Mouse (Mus musculus): ENCODE measurements around the gene Arid2. TPM values are rescaled to one million over a fixed set of nuclear protein-coding genes. Genes with fewer than 3 reads are reported as not detected.
"Not testable (repeated sequence)": the region's sequence is repeated elsewhere in the genome, so short reads cannot be mapped to it uniquely, and the experiment has no call there.

Arid2 gene
- 25.9 and 29.5 TPM in 2 replicates for polyA plus RNA-seq (2015; fragmentation: Nextera tagmentation; extraction: Ambion mirVana)

DNA sequence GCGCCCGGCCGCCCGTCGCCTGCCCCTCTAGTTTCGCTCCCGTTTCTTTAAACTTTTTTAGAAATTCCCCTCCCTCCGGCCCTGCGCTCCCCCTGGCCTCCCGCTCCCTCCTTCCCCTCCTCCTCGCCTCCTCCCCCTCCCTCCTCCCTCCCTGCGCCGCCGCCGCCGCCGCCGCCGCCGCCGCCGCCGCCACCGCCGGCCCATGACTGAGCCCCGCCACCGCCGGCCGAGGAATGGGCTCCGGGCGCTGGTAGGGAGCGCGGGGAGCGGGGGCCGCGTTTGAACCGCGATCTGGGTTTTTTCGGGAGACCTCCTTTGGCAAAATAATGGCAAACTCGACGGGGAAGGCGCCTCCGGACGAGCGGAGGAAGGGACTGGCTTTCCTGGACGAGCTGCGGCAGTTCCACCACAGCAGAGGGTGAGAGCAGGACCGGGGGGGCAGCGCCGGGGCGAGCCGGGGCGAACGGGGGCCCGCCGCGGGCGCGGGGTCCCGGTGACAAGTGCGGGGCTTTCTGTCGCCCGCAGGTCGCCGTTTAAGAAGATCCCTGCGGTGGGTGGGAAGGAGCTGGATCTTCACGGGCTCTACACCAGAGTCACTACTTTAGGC, at the start of gene Arid2:
TSS of gene Arid2 (plus strand) at position 150 of the 607 bp plus-strand sequence.
- peak within 1 kb of the TSS; percentile 99 for H3K9ac ChIP-seq
- 0% methylated on average over 45 of the region's 67 CpGs for WGBS

DNA sequence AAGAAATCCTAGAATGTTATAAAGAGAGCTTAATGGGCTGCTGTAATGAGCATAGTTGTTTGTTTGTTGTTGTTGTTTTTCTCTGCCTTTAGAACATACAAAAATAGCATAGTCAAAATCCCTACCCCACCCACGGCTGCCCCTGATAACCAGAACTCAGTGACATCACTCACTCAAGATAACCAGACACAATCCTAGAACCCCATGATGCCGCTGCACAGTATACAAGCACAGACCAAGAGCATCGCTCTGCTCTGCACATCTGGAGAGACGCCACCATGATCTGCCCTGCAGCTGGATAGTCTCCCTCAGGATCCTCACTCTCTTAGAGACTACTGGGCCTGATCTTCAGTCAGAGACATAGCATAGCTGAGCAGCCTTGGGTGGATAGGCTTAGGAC, 49.2 kb upstream of the Arid2 start:
- Histone ChIP-seq H3K9me3 (no peaks in the 10 kb centered on the region), H3K4me1 (no peaks in the 10 kb centered on the region), H3K9ac (no peak overlapping the region), H3K27ac (no peak overlapping the region), H3K36me3 (no peaks in the 10 kb centered on the region), H3K4me3 (no peak overlapping the region), H3K27me3 (no peaks in the 10 kb centered on the region), H3K4me2 (no peak overlapping the region)
- ATAC-seq (ENCODE audit: insufficient number of reproducible peaks, insufficient read depth, low FRiP score, low TSS enrichment, low read depth), result 0 out of 2 replicates have a peak, but pooled peaks have one; percentile 20
- WGBS, result 94% methylated on average over 4 of the region's 4 CpGs

More for the DNA sequence above, at the start of gene Arid2:
- peak within 1 kb of the TSS; percentile 87 for H3K4me3 ChIP-seq
- peak within 1 kb of the TSS; percentile 100 for H3K27ac ChIP-seq
- 0 out of 2 replicates have a peak, but pooled peaks cover 3% of the 10 kb centered on the region for H3K36me3 ChIP-seq
- 0 out of 2 replicates have a peak, but pooled peaks have one; percentile 5 for ATAC-seq (ENCODE audit: insufficient number of reproducible peaks, insufficient read depth, low FRiP score, low TSS enrichment, low read depth)
- H3K4me2 ChIP-seq, result peak within 1 kb of the TSS; percentile 87
- no peaks in the 10 kb centered on the region for H3K9me3 ChIP-seq
- H3K4me1 ChIP-seq, result peaks cover 25% of the 10 kb centered on the region
- H3K27me3 ChIP-seq, result no peaks in the 10 kb centered on the region

DNA sequence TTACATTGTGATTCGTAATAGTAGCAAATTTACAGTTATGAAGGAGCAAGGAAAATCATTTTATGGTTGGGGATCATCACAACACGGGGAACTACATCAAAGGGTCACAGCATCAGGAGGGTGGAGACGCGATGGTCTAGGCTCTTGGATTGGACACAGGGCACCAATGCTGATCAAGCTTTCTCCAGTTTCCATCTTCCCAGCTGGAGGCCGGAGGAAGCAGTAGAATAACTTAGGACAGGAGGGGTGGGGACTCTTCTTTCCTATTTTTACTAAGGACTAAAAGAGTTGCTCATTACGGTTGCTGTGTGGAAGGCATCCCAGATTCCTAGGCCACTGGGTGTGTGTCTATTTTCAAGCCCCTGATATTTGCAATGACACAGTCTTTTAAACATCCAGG, 43.1 kb upstream of the Arid2 start:
- no peak for ATAC-seq (ENCODE audit: insufficient number of reproducible peaks, insufficient read depth, low FRiP score, low TSS enrichment, low read depth)
- no peaks in the 10 kb centered on the region for H3K36me3 ChIP-seq
- WGBS, result 83% methylated on average over 6 of the region's 6 CpGs

DNA sequence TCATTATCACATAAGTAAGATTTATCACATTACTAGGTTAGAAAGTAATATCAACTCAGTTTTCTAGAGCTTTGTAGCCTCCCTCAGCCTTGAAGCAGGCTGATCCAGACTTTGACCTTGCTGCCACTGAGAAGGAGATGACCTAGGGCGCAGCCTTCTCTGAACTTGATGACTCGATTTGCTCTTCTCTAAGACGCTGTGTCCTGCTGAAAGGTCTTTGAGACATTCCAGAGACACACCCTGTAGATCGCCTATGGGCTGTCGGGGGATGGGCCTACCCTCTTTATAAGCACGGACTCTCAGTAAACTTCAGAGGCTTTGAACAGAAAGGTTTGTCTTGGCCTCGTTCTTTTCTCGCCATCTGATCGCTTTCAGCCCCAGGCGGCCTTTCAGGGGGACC, 42.6 kb upstream of the Arid2 start:
- WGBS, result 63% methylated on average over 10 of the region's 10 CpGs
- H3K27me3 ChIP-seq; H3K4me1 ChIP-seq; H3K4me3 ChIP-seq; H3K9me3 ChIP-seq; H3K4me2 ChIP-seq; H3K36me3 ChIP-seq; H3K9ac ChIP-seq; H3K27ac ChIP-seq; ATAC-seq (ENCODE audit: insufficient number of reproducible peaks, insufficient read depth, low FRiP score, low TSS enrichment, low read depth): not testable (repeated sequence)

More for the DNA sequence above, 43.1 kb upstream of the Arid2 start:
- no peaks in the 10 kb centered on the region for H3K27me3 ChIP-seq
- H3K4me1 ChIP-seq, result no peaks in the 10 kb centered on the region
- H3K9ac ChIP-seq, result no peak overlapping the region
- no peaks in the 10 kb centered on the region for H3K9me3 ChIP-seq
- no peak overlapping the region for H3K27ac ChIP-seq
- no peak overlapping the region for H3K4me2 ChIP-seq
- H3K4me3 ChIP-seq, result no peak overlapping the region

DNA sequence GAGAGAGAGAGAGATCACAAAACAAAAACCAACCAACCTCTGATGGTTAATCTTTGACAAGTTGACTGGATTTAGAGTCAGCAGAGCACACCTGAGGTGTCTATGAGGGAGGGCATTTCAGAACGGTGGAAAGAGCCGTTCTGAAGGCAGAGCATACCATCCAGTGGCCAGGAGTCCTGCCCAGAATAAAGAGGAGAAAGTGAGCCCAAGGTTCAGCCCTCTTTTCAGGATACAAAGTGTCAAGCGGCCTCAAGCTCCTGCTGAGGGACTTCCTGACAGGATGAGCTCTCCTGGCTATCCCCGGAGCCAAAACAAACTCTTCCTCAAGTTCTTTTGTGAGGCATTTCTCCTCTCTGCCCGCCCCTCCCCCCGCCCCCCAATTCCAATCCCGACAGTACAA, 33.5 kb upstream of the Arid2 start:
- peak overlapping the region; percentile 64 for H3K9ac ChIP-seq
- H3K4me3 ChIP-seq, result peak overlapping the region; percentile 41
- H3K4me2 ChIP-seq, result peak overlapping the region; percentile 64
- no peak overlapping the region for H3K27ac ChIP-seq
- no peaks in the 10 kb centered on the region for H3K27me3 ChIP-seq
- WGBS, result under 1% methylated on average over 7 of the region's 7 CpGs
- H3K36me3 ChIP-seq, result no peaks in the 10 kb centered on the region
- no peaks in the 10 kb centered on the region for H3K9me3 ChIP-seq
- peaks cover 9% of the 10 kb centered on the region; the same call in 1 of the 2 replicates for H3K4me1 ChIP-seq
- no peak for ATAC-seq (ENCODE audit: insufficient number of reproducible peaks, insufficient read depth, low FRiP score, low TSS enrichment, low read depth)

DNA sequence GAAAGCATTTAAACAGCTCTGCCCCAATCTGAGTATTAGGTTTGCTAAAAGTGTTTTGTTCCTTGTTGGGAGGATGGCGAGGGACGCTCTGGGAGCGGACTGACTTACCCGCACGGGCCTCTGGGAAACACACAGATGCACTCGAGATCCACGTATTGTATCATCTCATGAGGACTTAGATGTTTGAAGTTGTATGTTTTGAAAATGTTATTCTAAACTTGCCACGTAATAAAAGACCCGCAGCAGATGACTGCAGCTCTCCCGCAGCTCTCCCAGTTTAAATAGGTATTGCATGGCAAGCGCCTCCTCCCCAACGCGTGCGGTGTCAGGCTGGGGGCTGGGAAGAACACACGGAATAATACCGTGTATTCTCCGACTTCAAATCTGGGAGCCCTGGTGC, 33.0 kb upstream of the Arid2 start:
- Histone ChIP-seq H3K4me1 (peaks cover 9% of the 10 kb centered on the region; the same call in 1 of the 2 replicates), H3K27ac (no peak overlapping the region), H3K4me2 (peak overlapping the region; percentile 64), H3K9ac (peak overlapping the region; percentile 64), H3K4me3 (peak overlapping the region; percentile 41), H3K27me3 (no peaks in the 10 kb centered on the region), H3K36me3 (no peaks in the 10 kb centered on the region), H3K9me3 (no peaks in the 10 kb centered on the region)
- 1% methylated on average over 17 of the region's 17 CpGs for WGBS
- ATAC-seq (ENCODE audit: insufficient number of reproducible peaks, insufficient read depth, low FRiP score, low TSS enrichment, low read depth), result no peak

DNA sequence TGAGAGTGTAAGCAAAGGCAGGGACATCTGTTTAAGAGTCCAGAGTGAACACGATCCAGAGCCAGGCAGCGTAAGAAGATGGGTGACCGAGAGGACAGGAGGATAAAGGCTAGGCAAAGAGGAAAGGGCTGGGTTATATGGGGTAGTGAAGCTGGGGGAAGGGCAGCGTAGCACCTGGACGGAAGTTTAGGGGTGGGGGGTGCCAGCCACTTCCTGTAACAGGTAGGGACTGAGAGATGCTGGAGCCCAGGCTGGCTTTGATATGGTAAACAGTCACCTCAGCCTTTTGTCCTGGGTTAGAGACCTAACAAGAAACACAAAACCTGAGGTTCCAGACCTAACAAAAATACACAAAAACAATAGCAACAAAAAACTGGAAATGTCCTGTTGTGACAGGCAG, 29.5 kb upstream of the Arid2 start:
- Histone ChIP-seq H3K36me3 (no peaks in the 10 kb centered on the region), H3K27ac (no peak overlapping the region), H3K4me3 (no peak overlapping the region), H3K9me3 (peaks cover 24% of the 10 kb centered on the region), H3K9ac (no peak overlapping the region), H3K4me2 (peak overlapping the region; percentile 18), H3K27me3 (no peaks in the 10 kb centered on the region), H3K4me1 (peaks cover 9% of the 10 kb centered on the region; the same call in 1 of the 2 replicates)
- 70% methylated on average over 5 of the region's 5 CpGs for WGBS
- no peak for ATAC-seq (ENCODE audit: insufficient number of reproducible peaks, insufficient read depth, low FRiP score, low TSS enrichment, low read depth)

DNA sequence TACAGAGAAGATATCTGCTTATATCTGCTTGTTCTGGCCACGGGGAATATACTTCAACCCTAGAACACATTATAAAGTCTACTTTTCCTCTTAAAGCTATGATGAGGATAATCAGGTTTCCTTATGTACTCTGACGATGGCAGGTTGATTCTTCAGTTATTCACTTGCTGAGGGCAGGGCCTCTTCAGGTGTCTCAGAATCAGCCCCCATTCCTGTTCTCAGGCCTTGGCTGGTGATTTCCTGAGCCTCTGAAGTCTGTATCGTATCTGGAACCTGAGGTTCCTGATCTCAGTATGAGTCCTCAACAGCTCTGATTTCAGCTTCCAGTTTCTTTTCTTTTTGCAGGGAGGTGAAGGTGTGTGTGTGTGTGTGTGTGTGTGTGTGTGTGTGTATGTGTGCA, 22.7 kb upstream of the Arid2 start:
- 95% methylated on average over 3 of the region's 3 CpGs for WGBS
- no peak overlapping the region for H3K27ac ChIP-seq
- peaks cover 33% of the 10 kb centered on the region for H3K36me3 ChIP-seq
- peaks cover 52% of the 10 kb centered on the region for H3K9me3 ChIP-seq
- no peak overlapping the region for H3K4me2 ChIP-seq
- H3K4me1 ChIP-seq, result no peaks in the 10 kb centered on the region
- H3K27me3 ChIP-seq, result no peaks in the 10 kb centered on the region
- no peak overlapping the region for H3K4me3 ChIP-seq
- no peak overlapping the region for H3K9ac ChIP-seq
- no peak for ATAC-seq (ENCODE audit: insufficient number of reproducible peaks, insufficient read depth, low FRiP score, low TSS enrichment, low read depth)

DNA sequence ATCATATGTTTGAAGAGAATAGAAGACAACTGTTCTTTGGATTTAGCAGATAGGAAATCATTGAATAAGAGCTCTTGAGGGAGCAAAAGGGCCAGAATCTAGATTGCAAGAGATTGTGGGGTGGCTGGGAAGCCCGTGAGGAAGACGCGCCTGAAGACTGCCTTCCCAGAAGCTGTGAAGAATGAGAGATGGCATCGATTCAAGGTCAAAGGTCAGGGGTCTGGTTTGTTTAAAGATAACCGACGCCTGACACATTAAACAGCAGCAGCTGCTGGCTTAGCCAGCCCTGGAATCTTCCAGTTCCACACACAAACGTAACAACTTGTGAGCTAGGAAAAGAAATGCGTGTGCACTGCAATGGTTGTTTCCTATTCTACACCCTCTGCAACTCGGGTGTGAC, 19.4 kb upstream of the Arid2 start:
- no peak overlapping the region for H3K27ac ChIP-seq
- no peak overlapping the region for H3K4me2 ChIP-seq
- ATAC-seq (ENCODE audit: insufficient number of reproducible peaks, insufficient read depth, low FRiP score, low TSS enrichment, low read depth), result no peak
- peaks cover 41% of the 10 kb centered on the region for H3K36me3 ChIP-seq
- 74% methylated on average over 9 of the region's 9 CpGs for WGBS
- no peaks in the 10 kb centered on the region for H3K27me3 ChIP-seq
- H3K4me3 ChIP-seq, result no peak overlapping the region
- H3K9me3 ChIP-seq, result peaks cover 27% of the 10 kb centered on the region
- no peak overlapping the region for H3K9ac ChIP-seq
- H3K4me1 ChIP-seq, result peaks cover 9% of the 10 kb centered on the region

DNA sequence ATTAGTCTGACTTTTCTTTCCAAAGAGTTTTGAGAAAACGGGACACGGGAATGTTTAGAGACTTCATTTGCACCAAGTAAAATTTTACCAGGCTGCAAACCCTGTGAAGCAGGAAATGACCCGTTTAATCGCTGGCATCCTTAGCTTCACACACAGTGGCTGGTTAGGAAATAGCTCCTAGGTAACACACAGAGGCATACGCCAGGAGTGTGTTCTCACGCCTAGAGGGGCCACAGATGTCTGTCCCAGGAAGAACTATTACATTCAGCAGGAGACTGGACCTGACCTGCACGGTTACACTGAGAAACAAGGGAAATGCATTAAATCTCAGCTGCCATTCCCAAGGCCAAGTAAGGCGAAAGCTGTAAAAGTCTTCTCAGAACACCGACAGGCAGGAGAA, 18.7 kb upstream of the Arid2 start:
- Histone ChIP-seq H3K4me3 (no peak overlapping the region), H3K27me3 (no peaks in the 10 kb centered on the region), H3K9me3 (peaks cover 20% of the 10 kb centered on the region), H3K27ac (no peak overlapping the region), H3K4me1 (peaks cover 10% of the 10 kb centered on the region), H3K36me3 (peaks cover 42% of the 10 kb centered on the region), H3K4me2 (no peak overlapping the region), H3K9ac (no peak overlapping the region)
- no peak for ATAC-seq (ENCODE audit: insufficient number of reproducible peaks, insufficient read depth, low FRiP score, low TSS enrichment, low read depth)
- WGBS, result 91% methylated on average over 9 of the region's 9 CpGs

DNA sequence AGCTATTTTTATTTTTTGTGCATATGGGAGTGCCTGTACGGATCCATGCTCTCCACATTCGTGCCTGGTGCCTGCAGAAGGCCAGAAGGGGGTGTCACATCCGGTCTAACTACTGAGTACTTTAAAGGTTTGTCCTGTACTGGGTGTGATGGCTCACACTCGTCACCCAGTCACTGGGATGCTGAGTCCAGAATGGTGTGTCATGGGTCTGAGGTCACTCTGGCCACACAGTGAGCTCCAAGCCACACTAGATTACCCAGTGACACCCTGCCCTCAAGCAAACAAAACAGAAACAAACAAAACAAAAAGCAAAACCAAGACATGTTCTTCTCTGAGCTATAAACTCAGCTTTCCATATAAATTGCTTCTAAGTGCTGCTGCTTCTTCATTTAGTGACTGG, 17.9 kb upstream of the Arid2 start:
- Histone ChIP-seq H3K9ac (no peak overlapping the region), H3K9me3 (peaks cover 20% of the 10 kb centered on the region), H3K4me1 (peaks cover 10% of the 10 kb centered on the region), H3K4me2 (no peak overlapping the region), H3K36me3 (peaks cover 45% of the 10 kb centered on the region), H3K27ac (no peak overlapping the region), H3K4me3 (no peak overlapping the region), H3K27me3 (no peaks in the 10 kb centered on the region)
- no peak for ATAC-seq (ENCODE audit: insufficient number of reproducible peaks, insufficient read depth, low FRiP score, low TSS enrichment, low read depth)
- WGBS, result 91% methylated on average over 4 of the region's 4 CpGs

DNA sequence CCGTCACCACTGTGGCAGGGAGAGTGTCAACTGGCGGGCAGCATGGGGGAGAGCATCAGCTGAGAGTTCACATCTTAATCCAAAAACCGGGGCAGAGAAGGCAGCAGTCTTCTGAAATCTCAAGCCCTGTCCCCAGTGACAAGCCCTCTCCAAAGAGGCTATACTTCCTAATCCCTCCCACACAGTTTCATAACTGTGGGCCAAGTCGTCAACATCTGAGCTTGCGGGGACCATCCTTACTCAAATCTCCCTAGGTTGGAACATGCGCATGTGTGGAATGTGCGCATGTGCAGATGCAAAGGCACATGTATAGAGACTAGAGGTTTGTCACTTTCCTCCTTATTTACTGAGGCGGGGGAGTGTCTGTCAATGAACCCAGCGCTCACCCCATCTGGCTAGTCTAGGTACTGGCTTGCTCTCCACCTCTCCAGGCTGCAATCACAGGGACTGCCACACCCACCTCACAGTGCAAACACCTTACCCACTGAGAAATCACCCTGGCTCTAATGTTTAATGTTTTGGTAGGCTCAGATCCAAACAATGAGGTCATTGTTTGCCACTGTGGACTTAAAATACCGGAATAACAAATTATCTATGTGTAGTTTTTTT, 16.9 kb upstream of the Arid2 start:
- no peak overlapping the region for H3K27ac ChIP-seq
- WGBS, result 89% methylated on average over 10 of the region's 10 CpGs
- H3K4me2 ChIP-seq, result no peak overlapping the region
- H3K36me3 ChIP-seq, result peaks cover 47% of the 10 kb centered on the region
- peaks cover 20% of the 10 kb centered on the region for H3K9me3 ChIP-seq
- no peaks in the 10 kb centered on the region for H3K27me3 ChIP-seq
- H3K4me1 ChIP-seq, result peaks cover 10% of the 10 kb centered on the region
- H3K9ac ChIP-seq, result no peak overlapping the region
- ATAC-seq (ENCODE audit: insufficient number of reproducible peaks, insufficient read depth, low FRiP score, low TSS enrichment, low read depth), result no peak
- no peak overlapping the region for H3K4me3 ChIP-seq

Measured in embryonic facial prominence, embryonic 13.5 days (tissue).